8 mouse cellular contexts compared by ENCODE assay signal in the genomic region with DNA sequence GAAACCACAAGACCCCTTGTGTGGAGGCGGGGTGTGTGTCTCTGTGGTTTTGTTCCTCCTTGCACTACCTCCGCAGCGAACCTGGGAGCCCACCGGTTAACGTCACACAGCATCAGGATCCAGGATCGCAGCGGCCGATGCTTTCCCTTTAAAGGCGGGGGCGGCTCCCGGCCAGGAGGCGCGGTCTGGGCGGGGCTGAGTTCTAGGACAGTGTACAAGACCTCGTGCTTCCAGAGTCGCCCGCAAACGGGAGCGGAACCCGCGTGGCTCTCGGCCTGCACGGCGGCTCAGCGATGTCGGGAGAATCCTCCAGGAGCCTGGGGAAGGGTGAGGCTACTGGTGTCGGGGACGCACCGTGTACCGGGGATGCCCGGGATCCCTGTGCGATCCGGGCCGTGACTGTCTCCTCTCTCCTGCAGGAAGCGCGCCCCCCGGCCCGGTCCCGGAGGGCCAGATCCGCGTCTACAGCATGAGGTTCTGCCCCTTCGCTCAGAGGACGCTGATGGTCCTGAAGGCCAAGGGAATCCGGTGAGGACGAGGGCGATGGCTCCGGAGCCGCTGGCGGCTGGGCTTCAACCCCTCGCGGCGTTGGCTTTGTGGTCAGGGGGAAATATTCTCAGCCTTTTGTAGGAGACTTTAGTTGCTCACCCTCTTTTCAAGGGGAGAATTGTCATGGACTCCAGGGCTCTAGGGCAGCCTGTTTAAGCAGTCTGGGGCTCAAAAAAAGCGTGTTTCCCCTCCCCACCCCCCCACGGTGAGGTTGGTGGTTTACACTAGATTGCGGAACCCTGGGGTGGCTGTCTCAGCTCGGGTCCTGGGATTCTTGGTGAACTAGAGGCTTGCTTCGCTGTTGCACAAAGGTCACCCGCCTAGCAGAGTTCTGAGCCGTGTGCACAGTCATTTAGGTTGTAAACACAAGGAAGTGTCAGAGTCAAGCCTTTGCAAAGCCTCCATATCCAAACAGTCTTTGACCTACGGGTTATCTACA. TPM values are rescaled to one million over a fixed set of nuclear protein-coding genes. Genes with fewer than 3 reads are reported as not detected.
A peak's percentile ranks its signal among the peaks of the same experiment; 100 is the strongest.
DNase-seq lines count a peak whose midpoint lies in the region; ATAC-seq and TF ChIP-seq lines count a peak whose summit lies in the region.

A gene (plus strand): TSS at position 175 of the 988 bp plus-strand sequence.

- H3K79me2 ChIP-seq in macrophage (ENCODE audit: inconsistent target): no peaks in the 10 kb centered on the region

- intact Hi-C loops in left cerebral cortex, adult 2 months (cut with DNase I): no loop called here

- H3K9me3 ChIP-seq in hindbrain, postnatal 0 days (ENCODE audit: low read length): no peaks in the 10 kb centered on the region

- under 1% methylated on average over 59 of the region's 60 CpGs for WGBS in hindbrain, postnatal 0 days
- WGBS in macrophage (ENCODE audit: missing documents): under 1% methylated on average over 60 of the region's 60 CpGs

- peak within 1 kb of the TSS; percentile 59; the same call in 1 of the 2 replicates for H3K27ac ChIP-seq in hindbrain, postnatal 0 days
- peak within 1 kb of the TSS; percentile 76 for H3K27ac ChIP-seq in left cerebral cortex, adult 2 months
- peak within 1 kb of the TSS; percentile 54 for H3K27ac ChIP-seq in macrophage

- H3K27me3 ChIP-seq in hindbrain, postnatal 0 days (ENCODE audit: insufficient read depth, low read length): no peaks in the 10 kb centered on the region

- peak within 1 kb of the TSS; percentile 96 for H3K4me2 ChIP-seq in hindbrain, postnatal 0 days (ENCODE audit: low read depth, low read length)

- TF ChIP-seq CTCF in hindbrain, postnatal 0 days (IDR thresholded peaks at IDR 0.05; ENCODE audit: low read depth): no peak
- TF ChIP-seq CTCF in left cerebral cortex, adult 2 months (IDR thresholded peaks at IDR 0.05): no peak

- 0 out of 2 replicates have a peak, but pooled peaks cover 3% of the 10 kb centered on the region for H3K4me1 ChIP-seq in hindbrain, postnatal 0 days (ENCODE audit: insufficient read depth, low read length)

- peak within 1 kb of the TSS; percentile 64 for H3K4me3 ChIP-seq in hindbrain, postnatal 0 days (ENCODE audit: low read length)
- H3K4me3 ChIP-seq in left cerebral cortex, adult 2 months: peak within 1 kb of the TSS; percentile 87
- H3K4me3 ChIP-seq in macrophage (ENCODE audit: inconsistent target): peak within 1 kb of the TSS; percentile 38

- DNase-seq in ZHBTc4 (ENCODE audit: low read depth, low spot score): peak; percentile 92
- DNase-seq in gastrocnemius, adult 8-10 months (ENCODE audit: low spot score in 2 of 2): peak; percentile 82 to 83
- DNase-seq in hindbrain, postnatal 0 days (ENCODE audit: low spot score): peak; percentile 91
- DNase-seq in left cerebral cortex, adult 2 months (ENCODE audit: extremely low spot score in 1 of 2, low spot score in 2 of 2): peak; percentile 87 to 89
- DNase-seq in retina, postnatal 7 days (ENCODE audit: low read depth, low spot score): peak; percentile 66
- peak; percentile 87 to 94 for DNase-seq in urinary bladder, adult 18-20 months (ENCODE audit: low spot score in 2 of 2)

- peak; percentile 89 for ATAC-seq in common myeloid progenitor, adult 5-6 weeks (replicated peaks; ENCODE audit: low read depth, poor library complexity, severe bottlenecking)
- peak; percentile 96 for ATAC-seq in hindbrain, postnatal 0 days

- H3K36me3 ChIP-seq in hindbrain, postnatal 0 days (ENCODE audit: insufficient read depth, low read length): no peaks in the 10 kb centered on the region
- H3K36me3 ChIP-seq in macrophage (ENCODE audit: inconsistent target): peaks cover 18% of the 10 kb centered on the region; the same call in 1 of the 2 replicates

- peak within 1 kb of the TSS; percentile 70 for H3K9ac ChIP-seq in hindbrain, postnatal 0 days (replicated peaks; ENCODE audit: low read length)

RNA-seq across cellular contexts. Expression of the gene that starts here (rescaled TPM):
- 156 and 163 TPM in 2 replicates for total RNA-seq in common myeloid progenitor, adult 5-6 weeks (2017)
- 10 to 100 TPM; 50.1 to 55.4 (median 51.9) TPM for total RNA-seq in gastrocnemius, adult 8-10 months (2022)
- total RNA-seq in hindbrain, postnatal 0 days (2014; rRNA removed): 86.9 and 102 TPM in 2 replicates
- 136 TPM in 2 replicates for polyA plus RNA-seq in hindbrain, postnatal 0 days (2015; fragmentation: Nextera tagmentation; extraction: Ambion mirVana)
- total RNA-seq in left cerebral cortex, adult 2 months (2021): 10 to 100 TPM; 44.1 to 45.2 TPM
- total RNA-seq in macrophage (2018; cell fraction: chromatin; rRNA removed): 10 to 100 TPM in 22 of 26 experiments, 1 to 10 TPM in 4; 2.8 to 44.9 (median 23.4) TPM
- 100 to 1,000 TPM in 14 of 26 experiments, 10 to 100 TPM in 12; 64.7 to 135 (median 100) TPM for total RNA-seq in macrophage (2018; cell fraction: cytosol; rRNA removed)
- 10 to 100 TPM; 10.6 to 53.8 (median 31.2) TPM for total RNA-seq in macrophage (2018; cell fraction: nucleus; rRNA removed)
- 82.1 to 109 TPM (median 92.4 TPM) in 3 replicates for polyA plus RNA-seq in macrophage (2018)

Comparison
In these comparisons a context has a peak if more than half of its experiments do, and no peak if none do; other contexts are left out.
1. Peak in every context shown above with its lines: DNase-seq, ATAC-seq, H3K4me3 ChIP-seq and H3K27ac ChIP-seq.